Mouse (Mus musculus) skeletal muscle tissue, postnatal 0 days (tissue): ENCODE results near the gene Ptch1. TPM values are rescaled to one million over a fixed set of nuclear protein-coding genes. Genes with fewer than 3 reads are reported as not detected.

Experiments
- polyA plus RNA-seq: library from polyadenylated mRNA; unstranded; fragments of >200 nt; fragmentation: Nextera tagmentation; extraction: Ambion mirVana; gene quantifications from 2 replicates; pipeline ENCODE4 v1.2.1, GENCODE M21; 2015

Ptch1 gene
- polyA plus RNA-seq: 2.8 and 3.1 TPM in 2 replicates

GRCm38 (mm10) chr13:63573256-63573835 is at the start of gene Ptch1:
Gene Ptch1 (minus strand): TSS chr13:63573598.

GRCm38 (mm10) chr13:63496646-63497582 is 76.5 kb downstream of the Ptch1 start, which contains the start of gene Fancc:
Gene Fancc (minus strand): TSS chr13:63497278.

Other genes starting within 250 kb of the Ptch1 start
- gene Fancc, start 76.3 kb downstream of the Ptch1 start, polyA plus RNA-seq: 7.0 and 7.9 TPM in 2 replicates
- gene Ercc6l2, start 241.6 kb upstream of the Ptch1 start, polyA plus RNA-seq: 7.2 and 9.5 TPM in 2 replicates